Mouse (Mus musculus): ENCODE measurements around the gene Itpr3. TPM values are rescaled to one million over a fixed set of nuclear protein-coding genes. Genes with fewer than 3 reads are reported as not detected.
A peak's percentile ranks its signal among the peaks of the same experiment; 100 is the strongest.

Gene Itpr3
- polyA plus RNA-seq, 1 experiment, result 1.3 TPM

DNA sequence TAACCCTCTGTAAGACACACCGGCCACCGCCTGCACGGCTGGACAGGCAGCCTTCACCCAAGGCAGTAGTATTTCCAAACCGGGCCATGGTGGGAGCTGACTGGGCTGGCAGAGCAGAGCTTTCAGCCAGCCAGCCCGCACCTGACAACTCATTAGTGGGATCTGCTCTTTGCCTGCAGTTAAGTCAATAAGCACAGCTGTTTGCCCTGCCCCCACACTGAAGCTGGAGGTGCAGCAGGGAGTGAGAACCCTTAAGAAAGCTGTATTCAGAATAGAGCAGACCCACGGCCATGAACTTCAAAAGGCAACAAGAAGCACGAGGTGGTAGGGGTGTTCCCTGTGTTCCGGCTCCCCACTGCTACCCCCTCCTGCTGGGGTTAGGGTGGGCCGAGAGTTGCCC, 73.1 kb downstream of the Itpr3 start:
- peaks cover 51% of the 10 kb centered on the region for H3K4me1 ChIP-seq
- peaks cover 5% of the 10 kb centered on the region for H3K27me3 ChIP-seq (replicated peaks)
- H3K9me3 ChIP-seq, result no peaks in the 10 kb centered on the region
- TF ChIP-seq FLI1 (IDR thresholded peaks at IDR 0.05; ENCODE audit: low read length) (no peak), GATA1 (IDR thresholded peaks at IDR 0.05; ENCODE audit: borderline replicate concordance, low read length) (no peak)
- no peak overlapping the region for H3K4me3 ChIP-seq (replicated peaks)
- peaks cover 37% of the 10 kb centered on the region for H3K36me3 ChIP-seq (replicated peaks; ENCODE audit: low read length)

DNA sequence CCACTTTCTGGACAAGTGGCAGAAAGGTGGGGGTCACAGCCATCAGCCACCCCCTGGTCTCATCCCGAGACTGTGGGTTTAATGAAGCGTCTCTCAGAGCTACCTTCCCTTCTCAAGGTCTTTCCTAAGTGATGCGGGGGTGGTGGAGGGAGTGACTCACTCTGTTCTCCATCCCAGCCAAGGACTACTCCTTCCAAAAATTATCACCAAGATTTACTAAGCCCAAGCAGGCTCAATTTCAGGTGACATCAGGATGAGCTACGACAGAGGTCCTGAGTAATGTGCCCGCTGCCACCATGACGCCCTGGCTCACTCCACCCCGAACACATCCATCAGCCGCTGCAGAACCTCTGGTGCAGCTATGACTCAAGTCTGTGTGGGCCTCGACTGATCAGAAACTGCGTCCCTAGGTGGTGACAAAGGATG, 74.1 kb downstream of the Itpr3 start:
- H3K36me3 ChIP-seq (replicated peaks; ENCODE audit: low read length), result peaks cover 27% of the 10 kb centered on the region
- peaks cover 50% of the 10 kb centered on the region for H3K4me1 ChIP-seq
- peaks cover 11% of the 10 kb centered on the region for H3K27me3 ChIP-seq (replicated peaks)

DNA sequence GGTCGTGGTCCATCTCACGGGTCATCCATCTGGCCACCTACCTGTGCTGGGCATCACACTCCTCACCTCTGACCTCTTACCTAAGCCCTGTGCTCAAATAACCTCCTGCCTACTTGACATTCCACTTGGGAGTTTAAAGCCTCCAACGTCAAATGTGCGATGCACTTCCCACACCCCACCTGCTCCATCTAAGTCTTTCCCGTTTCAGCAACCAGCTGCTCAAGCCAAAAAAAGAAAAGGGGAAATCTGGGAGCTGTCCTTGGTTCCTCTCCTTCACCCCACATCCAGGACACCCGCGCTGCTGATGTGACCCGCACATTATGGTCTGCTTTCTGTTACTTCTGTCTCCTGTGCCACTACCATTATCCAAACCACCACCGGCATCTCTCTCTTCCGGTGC, 75.1 kb downstream of the Itpr3 start:
- Histone ChIP-seq H3K9me3 (0 out of 2 replicates have a peak, but pooled peaks cover 5% of the 10 kb centered on the region), H3K4me1 (peaks cover 47% of the 10 kb centered on the region), H3K36me3 (replicated peaks; ENCODE audit: low read length) (peaks cover 27% of the 10 kb centered on the region), H3K4me3 (replicated peaks) (no peak overlapping the region), H3K27me3 (replicated peaks) (peaks cover 15% of the 10 kb centered on the region)
- TF ChIP-seq GATA1 (IDR thresholded peaks at IDR 0.05; ENCODE audit: borderline replicate concordance, low read length) (no peak), FLI1 (IDR thresholded peaks at IDR 0.05; ENCODE audit: low read length) (no peak)

More for the DNA sequence above, 74.1 kb downstream of the Itpr3 start:
- TF ChIP-seq FLI1 (IDR thresholded peaks at IDR 0.05; ENCODE audit: low read length), result no peak
- no peak for TF ChIP-seq GATA1 (IDR thresholded peaks at IDR 0.05; ENCODE audit: borderline replicate concordance, low read length)
- Histone ChIP-seq H3K9me3 (no peaks in the 10 kb centered on the region), H3K4me3 (replicated peaks) (no peak overlapping the region)

DNA sequence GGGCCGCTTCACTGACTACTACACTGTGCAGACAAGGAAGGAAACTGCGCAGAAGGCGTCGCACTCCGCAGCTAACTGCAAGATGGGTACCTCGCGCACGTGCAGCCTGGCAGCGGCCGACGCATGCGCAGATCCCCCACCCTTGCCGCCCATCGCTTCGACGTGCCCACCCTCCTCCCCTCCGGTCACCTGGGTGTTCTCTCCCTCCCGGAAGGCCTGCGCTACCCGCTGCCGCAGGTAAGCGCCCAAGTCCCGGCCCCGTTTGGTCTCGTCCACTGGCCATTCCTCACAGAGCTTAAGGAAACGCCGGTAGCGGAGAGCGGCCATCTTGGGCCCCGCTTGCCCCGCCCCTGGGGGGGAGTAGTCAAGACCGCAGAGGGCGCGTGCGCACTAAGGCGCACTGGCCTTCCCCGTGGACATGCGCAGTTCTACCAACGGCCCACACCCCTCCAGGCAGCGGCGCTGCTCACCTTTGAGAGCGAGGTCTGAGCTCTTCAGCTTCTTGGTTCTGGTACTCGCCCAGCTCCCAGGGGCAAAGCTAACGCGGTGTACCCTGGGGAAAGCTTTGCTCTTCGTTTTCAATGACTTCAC, 76.5 kb downstream of the Itpr3 start, which contains the start of gene Uqcc2:
Uqcc2 (minus strand) TSS at position 366 of the 591 bp plus-strand sequence.
- no peak for TF ChIP-seq FLI1 (IDR thresholded peaks at IDR 0.05; ENCODE audit: low read length)
- no peak for TF ChIP-seq GATA1 (IDR thresholded peaks at IDR 0.05; ENCODE audit: borderline replicate concordance, low read length)
- Histone ChIP-seq H3K4me1 (peaks cover 47% of the 10 kb centered on the region), H3K36me3 (replicated peaks; ENCODE audit: low read length) (peaks cover 20% of the 10 kb centered on the region)

DNA sequence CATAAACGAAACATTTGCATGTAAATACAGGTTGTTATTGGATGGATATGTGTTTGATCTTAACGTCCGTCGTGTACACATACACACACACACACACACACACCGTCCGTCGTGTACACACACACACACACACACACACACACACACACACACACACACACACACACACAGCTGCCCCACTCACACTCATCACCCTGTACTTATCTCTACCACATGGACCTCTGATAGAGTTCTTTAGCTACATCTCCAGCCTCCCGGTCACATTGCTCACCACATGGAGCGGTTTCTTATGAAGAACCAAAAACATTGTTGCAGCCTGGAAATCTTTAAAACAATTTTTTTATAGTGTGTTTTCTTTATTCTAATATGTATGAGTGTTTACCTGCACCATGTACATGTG, 77.1 kb downstream of the Itpr3 start:
- peaks cover 47% of the 10 kb centered on the region for H3K4me1 ChIP-seq
- TF ChIP-seq GATA1 (IDR thresholded peaks at IDR 0.05; ENCODE audit: borderline replicate concordance, low read length), result no peak
- TF ChIP-seq FLI1 (IDR thresholded peaks at IDR 0.05; ENCODE audit: low read length), result no peak

More for the DNA sequence above, 76.5 kb downstream of the Itpr3 start, which contains the start of gene Uqcc2:
- H3K9me3 ChIP-seq, result 0 out of 2 replicates have a peak, but pooled peaks cover 5% of the 10 kb centered on the region
- peak within 1 kb of the TSS; percentile 93 for H3K4me3 ChIP-seq (replicated peaks)
- H3K27me3 ChIP-seq (replicated peaks), result peaks cover 20% of the 10 kb centered on the region

DNA sequence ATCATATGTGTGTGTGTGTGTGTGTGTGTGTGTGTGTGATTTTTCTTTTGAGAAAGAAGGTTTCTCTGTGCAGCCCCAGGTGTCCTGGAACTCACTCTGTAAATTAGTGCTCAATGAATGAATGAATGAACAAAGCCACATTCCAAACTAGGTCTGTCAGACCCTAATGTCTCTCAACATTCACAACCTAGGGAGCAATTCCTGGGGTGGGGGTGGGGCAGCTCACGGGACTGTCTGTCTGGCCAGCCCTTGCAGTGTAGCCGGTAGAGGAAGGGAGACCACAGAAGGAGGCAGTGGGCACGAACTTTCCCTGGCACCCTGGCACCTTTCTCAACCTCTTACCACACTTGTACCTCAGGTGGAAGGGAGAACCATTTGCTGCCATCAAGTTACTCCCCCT, 77.6 kb downstream of the Itpr3 start:
- 0 out of 2 replicates have a peak, but pooled peaks cover 5% of the 10 kb centered on the region for H3K9me3 ChIP-seq
- no peak overlapping the region for H3K4me3 ChIP-seq (replicated peaks)
- peaks cover 45% of the 10 kb centered on the region for H3K4me1 ChIP-seq
- peaks cover 12% of the 10 kb centered on the region for H3K36me3 ChIP-seq (replicated peaks; ENCODE audit: low read length)
- H3K27me3 ChIP-seq (replicated peaks), result peaks cover 29% of the 10 kb centered on the region
- no peak for TF ChIP-seq FLI1 (IDR thresholded peaks at IDR 0.05; ENCODE audit: low read length)
- TF ChIP-seq GATA1 (IDR thresholded peaks at IDR 0.05; ENCODE audit: borderline replicate concordance, low read length), result no peak

More for the DNA sequence above, 77.1 kb downstream of the Itpr3 start:
- H3K9me3 ChIP-seq, result 0 out of 2 replicates have a peak, but pooled peaks cover 5% of the 10 kb centered on the region
- H3K4me3 ChIP-seq (replicated peaks), result peak overlapping the region; percentile 93
- H3K36me3 ChIP-seq (replicated peaks; ENCODE audit: low read length), result peaks cover 17% of the 10 kb centered on the region
- peaks cover 25% of the 10 kb centered on the region for H3K27me3 ChIP-seq (replicated peaks)

DNA sequence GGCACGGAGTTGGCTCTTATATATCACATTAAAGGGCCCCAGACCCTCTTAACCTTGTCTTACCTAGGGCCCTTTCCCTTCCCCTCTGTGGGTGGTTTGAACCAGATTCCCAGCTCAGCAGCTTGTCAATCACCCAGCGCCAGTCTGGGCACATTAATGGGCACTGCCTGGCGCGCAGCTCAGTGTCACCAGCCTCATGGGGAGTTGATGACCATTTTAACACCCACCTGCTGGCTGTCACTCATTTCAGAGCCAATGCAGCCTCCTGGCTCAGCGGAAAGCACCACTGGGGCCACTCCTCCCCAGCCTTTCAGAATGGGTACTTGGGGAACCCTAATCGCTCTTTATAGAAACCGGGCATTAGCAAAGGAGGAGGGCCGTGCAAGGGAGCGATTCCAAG, 81.3 kb downstream of the Itpr3 start:
- 0 out of 2 replicates have a peak, but pooled peaks cover 5% of the 10 kb centered on the region for H3K9me3 ChIP-seq
- no peak for TF ChIP-seq GATA1 (IDR thresholded peaks at IDR 0.05; ENCODE audit: borderline replicate concordance, low read length)
- no peak for TF ChIP-seq FLI1 (IDR thresholded peaks at IDR 0.05; ENCODE audit: low read length)
- H3K36me3 ChIP-seq (replicated peaks; ENCODE audit: low read length), result no peaks in the 10 kb centered on the region
- H3K4me1 ChIP-seq, result peaks cover 16% of the 10 kb centered on the region
- H3K27me3 ChIP-seq (replicated peaks), result peaks cover 55% of the 10 kb centered on the region
- no peak overlapping the region for H3K4me3 ChIP-seq (replicated peaks)

DNA sequence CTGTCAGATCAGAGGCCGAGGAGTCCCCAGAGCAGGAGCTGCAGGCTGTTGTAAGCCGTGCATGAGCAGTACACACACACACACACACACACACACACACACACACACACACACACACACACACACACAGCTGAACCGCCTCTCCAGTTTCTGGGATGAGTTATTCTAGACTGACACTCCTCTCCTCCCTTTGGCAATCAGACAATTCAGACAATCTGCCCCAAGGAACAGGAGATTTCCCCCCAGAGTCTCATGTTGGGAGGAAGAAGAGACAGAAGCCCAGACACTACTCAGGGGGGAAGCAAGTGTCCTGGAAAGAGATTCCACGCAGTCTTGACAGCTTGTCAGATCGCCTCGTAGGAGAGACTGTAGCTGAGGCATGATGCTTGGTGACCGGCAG, 82.2 kb downstream of the Itpr3 start:
- no peak for TF ChIP-seq GATA1 (IDR thresholded peaks at IDR 0.05; ENCODE audit: borderline replicate concordance, low read length)
- TF ChIP-seq FLI1 (IDR thresholded peaks at IDR 0.05; ENCODE audit: low read length), result no peak
- H3K4me3 ChIP-seq (replicated peaks), result no peak overlapping the region
- H3K4me1 ChIP-seq, result peaks cover 15% of the 10 kb centered on the region
- no peaks in the 10 kb centered on the region for H3K36me3 ChIP-seq (replicated peaks; ENCODE audit: low read length)
- H3K27me3 ChIP-seq (replicated peaks), result peaks cover 60% of the 10 kb centered on the region
- H3K9me3 ChIP-seq, result 0 out of 2 replicates have a peak, but pooled peaks cover 5% of the 10 kb centered on the region

DNA sequence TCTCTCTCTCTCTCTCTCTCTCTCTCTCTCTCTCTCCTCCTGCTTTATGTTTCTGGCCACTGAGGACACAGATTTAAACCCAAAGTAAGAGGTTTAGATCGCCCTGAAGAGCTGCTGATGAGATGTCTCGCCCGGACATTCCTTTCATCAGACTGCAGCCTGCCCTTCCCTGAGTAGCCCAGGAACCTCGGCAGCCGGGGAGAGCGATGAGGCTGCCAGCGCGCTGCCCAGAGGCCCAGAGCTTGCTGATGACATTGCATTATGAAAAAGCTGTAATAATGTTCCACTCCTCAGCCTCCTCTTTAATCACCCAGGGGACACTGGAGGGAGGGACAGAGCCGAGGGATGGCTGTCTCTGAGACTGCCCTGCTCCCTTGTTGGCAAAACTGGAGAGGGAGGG, 83.2 kb downstream of the Itpr3 start:
- H3K27me3 ChIP-seq (replicated peaks), result peaks cover 61% of the 10 kb centered on the region
- no peaks in the 10 kb centered on the region for H3K36me3 ChIP-seq (replicated peaks; ENCODE audit: low read length)
- H3K4me1 ChIP-seq, result peaks cover 13% of the 10 kb centered on the region
- 0 out of 2 replicates have a peak, but pooled peaks cover 5% of the 10 kb centered on the region for H3K9me3 ChIP-seq
- H3K4me3 ChIP-seq (replicated peaks), result no peak overlapping the region
- no peak for TF ChIP-seq GATA1 (IDR thresholded peaks at IDR 0.05; ENCODE audit: borderline replicate concordance, low read length)
- TF ChIP-seq FLI1 (IDR thresholded peaks at IDR 0.05; ENCODE audit: low read length), result no peak

DNA sequence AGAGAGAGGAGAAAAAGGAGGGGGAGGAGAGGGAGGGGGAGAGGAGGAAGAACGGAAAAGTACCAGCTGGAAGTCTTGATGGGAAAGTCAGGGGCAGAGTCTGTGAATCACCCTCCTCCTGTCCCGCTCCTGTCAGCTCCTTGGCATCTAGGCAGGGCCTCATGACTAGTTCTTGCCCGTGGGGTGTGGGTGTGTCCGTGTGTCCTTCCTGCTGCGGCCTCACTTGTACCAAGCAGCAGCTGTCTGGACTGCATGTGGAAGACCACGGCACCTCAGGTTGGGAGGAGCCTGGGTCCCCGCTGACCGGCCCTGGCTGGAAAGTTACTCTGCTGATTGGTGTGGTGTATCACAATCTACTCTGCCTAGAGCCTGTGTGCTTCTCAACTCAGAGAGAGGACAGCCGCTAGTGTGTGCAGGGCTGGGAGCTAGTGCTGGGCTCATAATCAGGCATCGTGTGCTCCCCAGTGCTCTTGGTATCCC, 84.9 kb downstream of the Itpr3 start:
- H3K9me3 ChIP-seq, result no peaks in the 10 kb centered on the region

More for the DNA sequence above, 84.9 kb downstream of the Itpr3 start:
- H3K27me3 ChIP-seq (replicated peaks), result peaks cover 69% of the 10 kb centered on the region
- TF ChIP-seq FLI1 (IDR thresholded peaks at IDR 0.05; ENCODE audit: low read length) (no peak), GATA1 (IDR thresholded peaks at IDR 0.05; ENCODE audit: borderline replicate concordance, low read length) (no peak)
- no peaks in the 10 kb centered on the region for H3K36me3 ChIP-seq (replicated peaks; ENCODE audit: low read length)
- no peak overlapping the region for H3K4me3 ChIP-seq (replicated peaks)
- peaks cover 13% of the 10 kb centered on the region for H3K4me1 ChIP-seq
